Mouse (Mus musculus): Measurements from ENCODE around the gene Gcnt3.
A peak's percentile ranks its signal among the peaks of the same experiment; 100 is the strongest.

Gene Gcnt3

DNA sequence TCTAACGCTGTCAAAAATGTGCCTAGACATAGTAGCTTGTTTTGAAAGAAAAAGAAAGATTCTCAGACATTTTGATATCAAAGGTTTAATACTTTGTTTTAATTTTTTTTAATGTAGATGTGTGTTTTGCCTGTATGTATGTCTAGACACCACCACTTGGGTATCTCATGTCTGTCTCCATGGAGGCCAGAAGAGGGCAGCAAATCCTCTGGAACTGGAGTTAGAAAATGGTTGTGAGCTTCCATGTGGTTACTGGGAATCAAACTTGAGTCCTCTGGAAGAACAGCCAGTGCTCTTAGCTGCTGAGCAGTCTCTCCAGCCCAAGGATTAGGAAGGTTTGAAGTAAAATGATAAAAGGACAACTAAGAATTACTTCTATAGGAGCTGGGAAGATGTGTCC, 38.6 kb downstream of the Gcnt3 start:
- no peak for DNase-seq

DNA sequence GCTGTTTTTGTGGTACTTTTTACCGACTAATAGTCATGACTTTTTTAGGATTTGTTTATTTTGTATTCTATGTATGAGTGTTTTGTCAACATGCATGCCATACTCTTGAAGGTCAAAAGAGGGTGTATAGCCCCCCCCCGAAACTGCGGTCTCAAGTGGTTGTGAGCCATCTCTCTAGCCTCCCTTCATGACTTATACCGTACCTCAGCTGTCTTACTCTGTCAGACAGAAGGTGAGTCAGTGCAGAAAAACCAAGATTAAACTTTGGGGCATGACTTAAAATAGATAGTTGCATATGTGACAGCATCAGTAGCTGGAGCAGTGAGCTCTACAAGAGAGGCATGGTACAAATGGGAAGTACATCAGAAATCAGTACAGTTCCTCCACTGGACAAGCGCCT, 43.3 kb downstream of the Gcnt3 start:
- no peak for DNase-seq

DNA sequence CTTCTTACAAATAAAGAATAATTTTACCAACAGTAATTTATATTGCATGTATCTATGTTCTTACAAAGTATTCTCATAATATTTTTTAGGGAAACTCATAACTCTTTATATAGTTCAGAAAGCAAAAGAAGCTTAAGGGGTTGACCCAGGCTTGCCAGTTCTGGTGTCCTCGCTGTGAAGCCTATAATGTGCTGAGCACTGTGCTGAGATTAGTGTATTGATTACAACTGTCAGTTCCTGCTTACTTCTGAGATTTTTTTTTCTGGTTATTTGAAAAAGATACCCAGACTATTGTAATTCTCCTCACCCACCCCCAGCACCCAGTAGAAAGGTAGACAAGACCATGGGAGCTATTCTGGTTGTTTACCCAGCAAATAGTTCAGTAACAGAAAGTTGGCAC, 44.4 kb downstream of the Gcnt3 start:
- no peak for DNase-seq

DNA sequence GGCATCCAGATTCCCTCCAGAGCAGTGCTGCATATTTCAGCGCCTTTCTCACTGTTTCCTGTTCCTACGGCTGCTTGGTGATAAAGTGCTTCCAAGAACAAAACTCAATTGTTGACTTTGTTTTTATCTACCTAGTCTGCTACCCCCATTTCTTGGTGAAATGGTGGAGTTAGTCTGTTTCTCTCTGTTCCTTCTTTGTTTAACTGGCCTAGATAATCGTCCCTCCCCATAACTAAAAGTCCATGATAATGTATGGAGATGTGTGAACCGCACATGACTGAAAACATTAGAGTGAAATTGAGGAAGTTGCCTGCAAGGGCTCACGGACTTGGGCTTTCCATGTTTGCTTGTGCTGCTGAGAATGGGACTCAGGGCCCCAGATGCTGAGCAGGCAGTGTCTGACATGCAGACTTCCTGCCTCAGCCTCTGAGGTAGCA, 45.0 kb downstream of the Gcnt3 start:
- DNase-seq, result no peak

DNA sequence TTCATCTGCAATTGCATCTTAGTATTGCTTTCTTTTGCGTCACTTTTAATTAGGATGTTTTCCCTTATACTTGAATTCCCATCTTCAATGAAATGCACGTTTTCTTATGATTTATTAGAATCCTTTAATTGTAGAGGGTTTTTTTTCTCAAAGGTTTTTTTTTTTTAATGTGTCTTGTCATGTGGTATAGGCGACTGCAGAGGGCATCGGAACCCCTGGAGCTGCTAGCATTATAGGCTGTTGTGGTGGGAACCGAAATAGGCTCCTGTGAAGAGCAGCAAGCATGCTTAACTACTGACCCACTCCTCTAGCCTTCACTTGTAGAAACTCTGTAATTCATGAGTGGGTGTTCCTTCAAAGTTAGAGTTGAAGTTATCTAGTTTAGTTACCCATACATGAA, 47.5 kb downstream of the Gcnt3 start:
- no peak for DNase-seq

DNA sequence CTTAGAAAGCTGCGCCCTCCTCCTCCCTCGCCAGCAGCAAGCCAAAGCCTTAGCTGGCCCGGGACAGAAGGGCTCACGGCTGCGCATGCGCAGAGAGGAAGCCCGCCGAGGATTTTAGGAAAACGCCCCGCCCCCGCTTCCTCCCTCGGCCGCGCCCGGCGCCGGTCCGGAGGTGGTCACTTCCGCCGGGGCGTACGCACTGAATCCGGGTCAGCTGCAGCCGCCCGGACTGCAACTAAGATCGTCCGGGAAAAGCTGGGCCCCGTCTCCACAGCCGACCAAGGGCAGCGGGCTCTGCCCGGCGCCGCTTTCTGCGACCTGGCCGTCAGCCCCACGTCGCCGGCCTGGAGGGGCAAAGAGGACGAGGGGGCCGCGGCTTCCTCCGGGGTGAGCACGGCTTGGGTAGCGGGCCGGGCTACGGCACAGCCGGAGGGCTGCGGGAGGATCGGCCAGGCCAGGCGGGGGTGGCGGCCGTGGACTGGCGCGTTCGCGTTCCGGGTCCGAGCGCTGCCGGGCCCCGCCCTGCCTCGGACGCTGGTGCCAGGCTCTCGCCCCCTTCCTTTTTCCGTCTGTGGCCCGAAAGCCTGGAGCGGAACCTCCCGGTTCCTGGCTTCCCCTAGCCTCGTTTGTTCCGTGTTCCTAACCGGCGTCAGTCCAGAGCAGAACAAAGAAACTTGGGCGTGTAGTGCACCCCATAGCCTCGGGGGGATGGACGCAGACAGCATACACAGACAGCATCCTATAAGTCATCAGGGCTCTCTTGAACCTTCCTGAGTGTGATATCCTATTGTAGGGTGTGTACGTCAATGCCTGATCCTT, 48.4 kb downstream of the Gcnt3 start, which contains the start of gene Bnip2:
Bnip2 (plus strand) TSS at position 164 of the 819 bp plus-strand sequence.
- peak; percentile 90 to 92 for DNase-seq

DNA sequence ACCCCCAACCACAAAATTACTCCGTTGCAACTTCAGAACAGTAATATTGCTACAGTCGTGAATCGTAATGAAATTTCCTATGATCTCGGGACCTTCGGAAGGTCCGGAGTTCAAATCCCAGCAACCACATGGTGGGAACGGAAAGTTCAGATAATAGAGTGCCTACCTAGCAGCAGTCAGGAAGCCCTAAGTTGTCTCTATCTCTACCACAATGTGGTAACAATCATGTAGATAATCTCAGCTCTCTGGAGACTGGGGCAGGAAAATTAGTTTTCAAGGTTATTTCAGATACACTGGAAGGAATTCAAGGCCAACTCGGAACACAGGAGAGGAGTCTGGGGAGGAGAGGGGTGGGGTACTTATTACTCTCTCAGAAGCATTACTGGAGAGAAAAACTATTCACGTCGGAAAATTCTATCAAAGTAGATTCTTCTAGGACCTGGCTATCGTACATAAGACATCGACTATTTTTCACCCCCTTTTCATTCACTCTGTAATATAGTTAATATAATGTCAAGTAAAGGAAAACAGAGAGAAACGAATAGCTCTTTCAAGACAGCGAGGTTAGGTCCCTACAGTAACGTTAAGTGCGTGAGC, 49.1 kb downstream of the Gcnt3 start:
- no peak for DNase-seq

DNA sequence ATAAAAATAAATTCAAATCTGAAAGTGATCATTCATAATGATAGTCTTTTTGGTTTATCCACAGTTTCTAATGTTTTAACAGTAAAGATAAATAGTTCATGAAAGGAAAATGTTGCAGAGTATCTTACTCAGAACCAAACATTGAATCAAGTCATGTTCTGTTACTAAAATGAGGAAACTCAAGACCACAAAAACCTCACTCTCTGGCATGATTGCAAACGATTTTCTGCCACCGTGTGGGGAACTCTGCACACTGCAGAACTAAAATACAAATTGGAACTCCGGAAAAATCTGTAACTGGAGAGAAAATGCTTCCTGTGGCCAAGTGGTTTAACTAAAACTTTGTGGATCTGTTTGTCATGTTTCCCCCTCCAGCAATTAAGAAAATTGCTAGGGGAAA, 50.3 kb downstream of the Gcnt3 start:
- DNase-seq, result peak; percentile 54 to 63

DNA sequence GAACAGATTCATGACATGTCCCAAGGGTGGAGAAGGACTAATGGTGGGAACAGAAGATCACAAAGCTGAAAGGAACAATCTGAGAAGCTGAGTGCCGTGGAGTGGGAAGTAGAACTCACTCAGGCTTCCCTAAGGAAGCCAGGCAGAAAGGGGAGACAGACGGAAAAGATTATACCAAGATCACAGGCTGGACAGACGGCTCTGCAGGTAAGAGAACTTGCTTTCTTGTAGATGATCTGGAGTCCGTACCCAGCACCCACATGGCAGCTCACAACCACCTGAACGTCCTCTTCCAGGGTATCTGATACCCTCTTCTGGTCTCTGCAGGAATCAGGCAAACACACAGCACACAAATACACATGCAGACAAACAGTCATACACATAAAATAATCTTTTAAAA, 51.3 kb downstream of the Gcnt3 start:
- DNase-seq, result no peak

DNA sequence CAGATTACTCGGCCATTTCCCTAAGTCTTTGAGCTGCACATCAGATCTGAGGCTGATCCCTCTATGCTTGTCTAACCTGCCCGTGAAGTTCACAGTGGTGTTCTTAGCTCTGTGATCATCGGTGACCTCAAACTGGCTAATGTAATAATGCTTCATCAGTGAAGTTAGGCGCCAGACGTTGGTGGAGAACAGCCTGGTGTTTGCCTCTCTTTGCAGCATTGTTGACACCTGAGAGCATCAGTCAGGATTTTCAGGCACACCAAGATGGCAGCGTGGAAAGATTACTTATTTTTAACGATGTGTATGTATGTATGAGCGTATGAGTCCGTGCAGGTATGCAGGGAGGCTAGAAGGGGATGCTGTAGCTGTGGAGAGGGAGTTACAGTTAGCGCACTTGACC, 51.8 kb downstream of the Gcnt3 start:
- no peak for DNase-seq

DNA sequence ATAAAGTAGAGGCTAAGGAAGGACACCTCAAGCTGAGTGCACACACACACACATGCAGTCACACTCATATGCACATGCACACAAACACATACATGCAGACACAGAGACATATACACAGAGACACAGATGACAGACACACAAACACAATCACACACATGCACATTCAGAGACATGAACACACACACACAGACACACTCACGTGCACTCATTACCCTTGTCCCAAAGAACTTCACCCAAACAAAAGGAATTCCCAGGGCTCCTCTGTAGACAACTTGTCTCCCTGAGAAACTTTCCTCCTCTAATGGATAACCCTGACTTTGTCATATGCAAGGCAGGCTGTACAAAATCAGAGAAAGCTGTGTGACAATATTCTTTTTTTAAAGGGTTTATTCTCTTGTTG, 52.4 kb downstream of the Gcnt3 start:
- DNase-seq, result no peak

All from thymus, postnatal 36 days (tissue).